Mouse (Mus musculus) lung, embryonic 16.5 days (tissue): ENCODE data around the gene Blnk. TPM values are rescaled to one million over a fixed set of nuclear protein-coding genes. Genes with fewer than 3 reads are reported as not detected.

Experiments used
- ATAC-seq: fragments of 200-750 bp; cut with Nextera tagmentation; 2 replicates; pipeline ENCODE4 v1.8.0; 2017; ENCODE audit warnings: low read depth, mild to moderate bottlenecking, moderate library complexity
- H3K27ac ChIP-seq: fragments of 300-500 bp; sonication (generic); 2 replicates; pipeline ENCODE4 v1.5.1; 2014; ENCODE audit warnings: mild to moderate bottlenecking, control low read depth, low read length
- H3K27me3 ChIP-seq: fragments of 300-500 bp; sonication (generic); 2 replicates; pipeline ENCODE4 v1.6.1; 2014; ENCODE audit warnings: low read depth, low read length, mixed read lengths; ENCODE audit not compliant: control insufficient read depth, insufficient read depth
- H3K36me3 ChIP-seq: fragments of 300-500 bp; sonication (generic); 2 replicates; pipeline ENCODE4 v1.6.1; 2014; ENCODE audit warnings: low read length; ENCODE audit not compliant: control insufficient read depth, insufficient read depth
- H3K4me1 ChIP-seq: fragments of 300-500 bp; sonication (generic); replicated peaks from 2 replicates; pipeline ENCODE4 v1.6.1; 2014; ENCODE audit warnings: low read length, mixed read lengths; ENCODE audit not compliant: control insufficient read depth, insufficient read depth
- H3K4me2 ChIP-seq: fragments of 300-500 bp; sonication (generic); 2 replicates; pipeline ENCODE4 v1.6.1; 2014; ENCODE audit warnings: low read depth, low read length, control low read depth
- H3K4me3 ChIP-seq: fragments of 300-500 bp; sonication (generic); 2 replicates; pipeline ENCODE4 v1.5.1; 2014; ENCODE audit warnings: mild to moderate bottlenecking, low read length, control low read depth
- H3K9ac ChIP-seq: fragments of 300-500 bp; sonication (generic); 2 replicates; pipeline ENCODE4 v1.6.1; 2014; ENCODE audit warnings: low read length, control low read depth
- H3K9me3 ChIP-seq: fragments of 300-500 bp; sonication (generic); 2 replicates; pipeline ENCODE4 v1.6.1; 2016; ENCODE audit warnings: low read length; ENCODE audit not compliant: control insufficient read depth
- WGBS: fragments of 180-500 bp; shearing (Covaris S2); extraction: QIAGEN DNeasy Blood & Tissue Kit; methylation state at CpG from one replicate; pipeline ENCODE4 v1.1.7; 2014; 5-methylcytosine and 5-hydroxymethylcytosine counted together
- polyA plus RNA-seq: library from polyadenylated mRNA; unstranded; fragments of >200 nt; fragmentation: Nextera tagmentation; extraction: Ambion mirVana; gene quantifications from 2 replicates; pipeline ENCODE4 v1.2.1, GENCODE M21; 2015

Gene Blnk
- polyA plus RNA-seq, 1 experiment from 2014 or later = 0.64 TPM

DNA sequence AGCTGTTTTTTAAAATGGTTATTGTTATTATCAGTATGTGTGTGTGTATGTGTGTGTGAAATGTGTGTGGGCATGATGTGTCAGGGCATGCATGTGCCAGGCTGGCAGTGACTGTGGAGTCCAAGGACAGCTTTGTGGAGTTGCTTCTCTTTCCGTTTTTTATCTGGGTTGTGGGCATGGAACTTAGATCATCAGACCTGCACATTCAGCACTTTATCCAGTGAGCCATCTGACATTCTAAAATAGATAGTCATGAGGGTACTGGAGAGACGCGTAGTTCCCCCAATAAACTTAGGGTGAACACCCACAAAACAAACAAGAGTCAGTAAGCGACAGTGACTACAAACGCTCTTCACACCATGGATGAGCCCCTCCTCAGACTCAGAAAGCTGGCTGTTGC lies 979 bp downstream of the Blnk start:
- Histone ChIP-seq H3K9ac (no peak overlapping the region), H3K4me2 (no peak overlapping the region), H3K4me3 (no peak overlapping the region), H3K4me1 (peaks cover 7% of the 10 kb centered on the region; the same call in 1 of the 2 replicates), H3K27ac (no peak overlapping the region), H3K36me3 (no peaks in the 10 kb centered on the region), H3K27me3 (no peaks in the 10 kb centered on the region), H3K9me3 (no peaks in the 10 kb centered on the region)
- WGBS = 86% methylated on average over 5 of the region's 5 CpGs
- no peak for ATAC-seq

DNA sequence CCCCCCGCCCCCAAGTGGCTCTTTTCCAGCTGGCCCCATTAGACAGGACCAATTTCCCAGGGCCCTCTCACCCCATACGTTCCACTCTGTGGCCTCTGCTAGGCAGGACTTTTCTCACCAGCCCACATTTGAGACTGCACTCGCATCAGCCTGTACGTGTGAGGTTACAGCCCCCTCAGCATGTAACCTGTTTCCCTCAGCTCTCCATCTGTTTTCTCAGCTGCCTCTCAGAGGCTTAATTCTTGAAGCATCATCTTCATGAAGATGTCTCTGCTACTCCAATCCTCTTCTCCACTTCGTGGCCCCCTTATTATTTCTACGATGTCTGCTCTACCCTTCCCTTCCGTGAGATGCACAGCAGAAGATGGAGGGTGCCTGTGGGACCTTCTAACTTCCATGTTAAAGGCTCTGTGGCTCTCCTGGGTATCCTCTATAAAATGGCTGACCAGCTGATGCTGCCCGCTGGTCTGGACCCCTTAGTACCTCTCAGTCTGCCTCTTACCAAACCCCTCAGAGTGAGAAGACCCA lies 1.8 kb downstream of the Blnk start:
- Histone ChIP-seq H3K4me1 (peaks cover 7% of the 10 kb centered on the region; the same call in 1 of the 2 replicates), H3K36me3 (no peaks in the 10 kb centered on the region), H3K4me2 (no peak overlapping the region), H3K9ac (no peak overlapping the region), H3K4me3 (no peak overlapping the region), H3K27ac (no peak overlapping the region), H3K9me3 (no peaks in the 10 kb centered on the region), H3K27me3 (no peaks in the 10 kb centered on the region)
- no peak for ATAC-seq
- 69% methylated on average over 8 of the region's 8 CpGs for WGBS

DNA sequence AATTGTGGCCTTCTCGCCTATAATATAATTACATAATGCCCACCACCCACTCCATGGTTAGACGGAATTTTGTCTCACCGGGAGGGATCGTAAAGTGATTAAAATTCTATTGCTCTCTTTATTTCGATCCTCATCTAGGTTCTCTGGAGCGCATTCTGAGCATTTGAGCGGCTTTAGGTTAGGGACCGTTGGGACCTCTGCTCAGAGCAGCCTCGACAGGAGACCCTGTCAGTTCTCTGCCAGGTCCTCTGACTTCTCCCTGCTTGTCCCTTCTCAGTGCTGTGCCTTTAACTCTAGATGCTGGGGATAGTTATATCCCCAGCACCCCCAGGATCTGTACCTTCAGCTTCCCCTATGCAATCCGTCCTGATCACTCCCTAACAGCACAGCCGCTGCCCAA lies 2.2 kb downstream of the Blnk start:
- ATAC-seq = no peak
- no peak overlapping the region for H3K4me2 ChIP-seq

DNA sequence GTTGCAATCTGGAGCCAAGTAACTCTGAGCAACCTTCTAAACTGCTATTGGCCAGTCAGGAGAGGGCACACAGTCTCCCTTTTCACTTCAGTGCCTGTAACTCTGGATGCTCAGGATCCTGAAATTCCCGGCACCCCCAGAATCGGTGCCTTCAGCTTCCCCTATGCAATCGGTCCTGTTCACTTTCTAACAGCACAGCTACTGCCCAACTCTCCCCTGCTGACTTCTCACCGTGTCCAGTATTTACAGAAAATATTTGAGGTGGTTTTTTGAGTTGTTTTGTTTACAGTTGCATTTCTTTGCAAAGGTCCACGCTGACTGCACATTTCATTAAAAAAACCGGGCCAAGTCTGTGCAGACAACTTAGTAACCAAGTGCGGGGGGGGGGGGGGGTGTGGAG lies 2.7 kb downstream of the Blnk start:
- Histone ChIP-seq H3K4me3 (no peak overlapping the region), H3K27ac (no peak overlapping the region), H3K36me3 (no peaks in the 10 kb centered on the region), H3K9ac (no peak overlapping the region), H3K4me1 (peaks cover 7% of the 10 kb centered on the region; the same call in 1 of the 2 replicates), H3K4me2 (no peak overlapping the region), H3K27me3 (no peaks in the 10 kb centered on the region), H3K9me3 (no peaks in the 10 kb centered on the region)
- 65% methylated on average over 6 of the region's 7 CpGs for WGBS
- no peak for ATAC-seq

More for the DNA sequence above, 2.2 kb downstream of the Blnk start:
- Histone ChIP-seq H3K9ac (no peak overlapping the region), H3K36me3 (no peaks in the 10 kb centered on the region), H3K4me3 (no peak overlapping the region), H3K27me3 (no peaks in the 10 kb centered on the region), H3K9me3 (no peaks in the 10 kb centered on the region), H3K4me1 (peaks cover 7% of the 10 kb centered on the region; the same call in 1 of the 2 replicates), H3K27ac (no peak overlapping the region)
- WGBS = 77% methylated on average over 11 of the region's 11 CpGs

DNA sequence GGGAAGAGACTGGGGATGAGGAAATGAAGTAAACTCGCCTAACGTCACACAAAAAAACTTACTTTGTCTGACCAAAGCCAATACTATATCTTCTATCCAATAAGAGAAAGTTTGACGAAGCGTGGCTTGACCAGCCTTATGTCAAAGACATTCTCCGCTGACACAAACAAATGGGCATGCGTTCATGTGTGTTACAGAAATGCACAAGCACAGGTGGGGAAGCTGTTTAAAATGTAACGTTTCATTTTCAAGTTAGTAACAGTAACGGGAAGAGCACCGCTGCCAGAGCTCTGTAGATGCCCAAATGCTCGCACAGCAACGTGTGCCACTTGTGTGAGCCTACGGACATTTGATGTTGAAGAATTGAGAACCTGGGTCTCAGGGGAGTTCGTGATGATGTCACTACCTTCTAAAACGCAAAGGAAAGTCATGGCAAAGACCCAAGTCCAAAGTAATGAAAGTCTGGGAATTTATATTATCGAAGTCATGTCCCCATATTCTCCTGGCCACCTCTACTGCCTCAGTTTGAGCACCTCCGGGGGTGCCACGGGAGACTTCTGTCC lies 3.5 kb downstream of the Blnk start:
- Histone ChIP-seq H3K4me2 (no peak overlapping the region), H3K9ac (no peak overlapping the region), H3K27me3 (no peaks in the 10 kb centered on the region), H3K4me3 (no peak overlapping the region), H3K4me1 (peaks cover 7% of the 10 kb centered on the region; the same call in 1 of the 2 replicates), H3K27ac (no peak overlapping the region), H3K9me3 (no peaks in the 10 kb centered on the region), H3K36me3 (no peaks in the 10 kb centered on the region)
- ATAC-seq = no peak
- WGBS = 89% methylated on average over 17 of the region's 17 CpGs

DNA sequence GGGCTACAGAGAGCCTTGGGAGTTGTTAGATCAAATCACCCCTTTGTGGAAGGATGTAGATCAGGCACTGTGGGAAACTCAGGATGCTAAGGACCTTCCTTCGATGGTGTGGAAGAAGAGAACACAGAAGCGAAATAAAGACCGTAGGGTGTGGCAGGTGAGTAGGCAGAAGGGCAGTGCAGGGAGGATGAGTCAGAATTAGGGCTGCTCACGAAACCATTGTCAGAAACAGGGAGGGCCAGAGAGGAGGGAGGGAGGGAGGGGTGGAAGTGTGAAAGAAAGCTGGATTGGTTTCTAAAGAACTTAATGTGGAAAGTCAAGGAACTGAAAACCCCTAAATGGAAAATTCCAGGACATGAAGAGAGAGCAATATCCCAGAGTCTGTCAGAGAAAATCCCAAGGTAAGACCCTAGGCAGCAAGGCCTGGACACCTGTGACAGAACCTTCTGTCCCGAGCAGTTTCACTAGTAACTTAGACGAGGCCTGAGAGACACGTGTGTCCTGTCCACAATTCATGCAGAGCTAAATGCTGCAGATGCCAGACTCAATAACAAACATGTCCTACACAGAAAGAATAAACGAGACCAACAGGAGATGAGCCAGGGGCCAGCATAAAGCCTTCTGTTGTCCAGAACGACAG lies 4.3 kb downstream of the Blnk start:
- H3K27ac ChIP-seq = no peak overlapping the region
- WGBS = 81% methylated on average over 9 of the region's 9 CpGs
- ATAC-seq = no peak
- H3K9me3 ChIP-seq = no peaks in the 10 kb centered on the region
- no peak overlapping the region for H3K4me3 ChIP-seq
- no peak overlapping the region for H3K9ac ChIP-seq
- no peaks in the 10 kb centered on the region for H3K27me3 ChIP-seq
- H3K4me1 ChIP-seq = 0 out of 2 replicates have a peak, but pooled peaks cover 3% of the 10 kb centered on the region
- no peaks in the 10 kb centered on the region for H3K36me3 ChIP-seq
- H3K4me2 ChIP-seq = no peak overlapping the region

DNA sequence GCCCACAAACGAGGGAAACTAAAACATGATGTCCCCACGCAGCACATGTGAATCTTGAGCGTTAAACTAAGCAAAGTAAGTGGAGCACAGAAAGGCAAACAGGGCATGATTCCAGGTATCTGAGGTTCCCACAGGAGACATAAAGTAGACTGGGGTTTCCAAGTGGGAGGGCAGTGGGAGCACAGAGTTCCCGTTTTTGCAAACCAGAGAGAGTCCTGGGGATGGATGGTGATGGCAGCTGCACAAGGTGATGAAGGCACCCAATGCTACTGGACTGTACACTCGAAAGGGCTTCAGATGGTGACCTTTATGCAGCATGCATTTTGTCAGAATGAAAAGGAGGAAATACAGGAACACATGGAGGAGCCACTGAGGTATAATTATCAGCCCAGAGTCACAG lies 5.5 kb downstream of the Blnk start:
- no peak overlapping the region for H3K27ac ChIP-seq
- no peak for ATAC-seq
- no peaks in the 10 kb centered on the region for H3K9me3 ChIP-seq
- no peak overlapping the region for H3K4me3 ChIP-seq
- no peak overlapping the region for H3K9ac ChIP-seq
- H3K4me2 ChIP-seq = no peak overlapping the region
- H3K27me3 ChIP-seq = no peaks in the 10 kb centered on the region
- 0 out of 2 replicates have a peak, but pooled peaks cover 1% of the 10 kb centered on the region for H3K4me1 ChIP-seq
- WGBS = 68% methylated on average over 5 of the region's 5 CpGs
- no peaks in the 10 kb centered on the region for H3K36me3 ChIP-seq

DNA sequence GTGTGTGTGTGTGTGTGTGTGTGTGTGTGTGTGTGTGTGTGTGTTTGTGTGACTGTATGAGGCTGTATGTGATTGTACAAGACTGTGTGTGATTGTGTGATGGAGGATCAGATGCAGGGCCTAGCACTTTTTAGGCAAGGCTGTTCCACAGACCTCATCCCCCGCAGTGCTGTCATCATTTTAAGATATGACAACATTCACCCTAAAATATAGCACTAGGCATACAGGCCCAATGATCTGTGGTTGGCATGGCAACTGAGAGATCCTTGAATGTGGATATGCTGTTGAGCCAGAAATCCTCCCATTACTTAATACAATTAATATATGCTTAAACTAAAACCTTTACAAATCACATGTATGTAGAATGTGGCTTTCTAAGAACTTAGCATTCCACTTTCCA lies 9.8 kb downstream of the Blnk start:
- no peak for ATAC-seq
- Histone ChIP-seq H3K36me3 (no peaks in the 10 kb centered on the region), H3K4me3 (no peak overlapping the region), H3K9ac (no peak overlapping the region), H3K27ac (no peak overlapping the region), H3K27me3 (no peaks in the 10 kb centered on the region), H3K4me1 (no peaks in the 10 kb centered on the region), H3K9me3 (no peaks in the 10 kb centered on the region), H3K4me2 (no peak overlapping the region)
- 92% methylated on average over 1 of the region's 1 CpGs for WGBS

DNA sequence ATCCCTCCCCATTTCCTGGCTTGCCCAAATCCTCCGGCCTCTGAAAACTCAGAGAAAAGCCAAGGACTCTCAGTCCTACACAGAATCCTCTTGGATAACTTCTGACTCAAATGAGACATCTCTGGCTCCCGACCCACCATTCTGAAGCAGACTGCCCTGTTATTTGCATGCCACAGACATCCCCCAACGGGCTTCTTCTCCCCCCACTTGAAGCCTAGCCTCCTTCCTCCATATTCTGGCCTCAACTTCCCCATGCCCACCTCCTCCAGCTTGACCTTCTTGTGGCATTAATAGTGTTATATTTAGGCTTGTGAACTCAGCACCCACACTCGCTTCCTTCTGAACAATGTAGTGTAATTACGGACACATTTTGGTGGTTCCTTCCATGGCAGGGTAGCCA lies 13.7 kb downstream of the Blnk start:
- Histone ChIP-seq H3K9me3 (no peaks in the 10 kb centered on the region), H3K4me3 (no peak overlapping the region), H3K27me3 (no peaks in the 10 kb centered on the region), H3K4me1 (no peaks in the 10 kb centered on the region), H3K36me3 (no peaks in the 10 kb centered on the region), H3K9ac (no peak overlapping the region), H3K4me2 (no peak overlapping the region), H3K27ac (no peak overlapping the region)
- ATAC-seq = no peak
- WGBS = 75% methylated on average over 5 of the region's 5 CpGs
